14 mouse cellular contexts compared by ENCODE assay signal in the genomic region with DNA sequence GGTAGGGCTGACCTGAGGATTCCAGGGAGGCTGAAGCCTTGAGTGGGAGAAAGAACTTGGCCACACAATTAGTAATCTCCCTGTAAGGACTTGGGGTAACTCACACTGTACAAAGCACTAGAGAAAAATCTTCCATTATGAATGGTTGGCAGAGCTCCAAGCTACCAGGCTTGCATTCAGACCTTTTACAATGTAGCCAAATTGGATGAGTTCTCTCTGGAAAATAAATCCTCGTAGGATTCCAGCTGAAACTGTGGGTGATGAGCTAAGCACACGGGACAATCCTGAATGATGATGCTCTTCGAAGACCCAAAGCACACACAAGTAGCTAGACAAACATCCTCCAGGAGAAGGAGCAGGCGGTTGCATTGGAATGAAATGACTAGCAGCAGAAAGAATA. TPM values are rescaled to one million over a fixed set of nuclear protein-coding genes. Genes with fewer than 3 reads are reported as not detected.
DNase-seq lines count a peak whose midpoint lies in the region; ATAC-seq and TF ChIP-seq lines count a peak whose summit lies in the region.
"Had no signal": no experiment of that assay in that cellular context is flagged by ENCODE, and none has a peak within 500 bp of the region (broad histone marks: within the 10 kb centered on the region; RNA-seq: fewer than 3 reads in every experiment).

No protein-coding gene starts in this region.

- no peaks in the 10 kb centered on the region for H3K27me3 ChIP-seq in Patski
- H3K27me3 ChIP-seq: heart, embryonic 13.5 days; liver, embryonic 15.5 days had no signal

- peak; percentile 69 for ATAC-seq in Patski

- peak; percentile 11 to 42 for DNase-seq in frontal cortex, postnatal 36 days (ENCODE audit: low spot score in 2 of 2)
- no peak for DNase-seq in frontal cortex, postnatal 25 days (ENCODE audit: low spot score in 2 of 2)
- DNase-seq in left cerebral cortex, postnatal 25 days (ENCODE audit: low spot score in 2 of 2), result peak; percentile 40 to 57
- DNase-seq in left cerebral cortex, postnatal 4 days, result no peak
- DNase-seq in Patski (ENCODE audit: low read depth, low spot score), result peak; percentile 90
- DNase-seq in layer of hippocampus, postnatal 10 days (ENCODE audit: low spot score in 2 of 2), result peak; percentile 30 to 39
- DNase-seq in thymus, postnatal 36 days, result no peak
- DNase-seq in heart, postnatal 25 days (ENCODE audit: low spot score), result no peak
- DNase-seq: cerebellum, adult 11 months; kidney, postnatal 4 days had no signal

- POLR2A ChIA-PET in Patski (lab: Charles Lee), result interaction anchor here (0.5 to 1.2 kb wide), 2 partner anchors 13 to 38 kb away, joined by 3 read pairs; no protein-coding TSS in a partner anchor

- CTCF ChIA-PET in Patski (lab: Charles Lee), result interaction anchor here (0.8 to 1.7 kb wide), 7 partner anchors 10 to 334 kb away, joined by 3 to 6 read pairs (median 3); no protein-coding TSS in a partner anchor

- in situ Hi-C loops in Patski (cut with MboI; ENCODE audit: low pct_unique_long_range_greater_than_20kb), result no loop called here

- intact Hi-C loops in left cerebral cortex, postnatal 25 days (cut with DNase I), result no loop called here
- intact Hi-C loops in left cerebral cortex, postnatal 4 days (cut with DNase I), result no loop called here
- intact Hi-C loops in heart, postnatal 25 days (cut with DNase I), result no loop called here

- no peak for TF ChIP-seq CTCF in Patski (IDR thresholded peaks at IDR 0.05)

RNA-seq across cellular contexts. Expression of gene Adgrf1, which starts 7.1 kb away (rescaled TPM):
- not detected for total RNA-seq in left cerebral cortex, postnatal 25 days (2021)
- not detected for total RNA-seq in left cerebral cortex, postnatal 4 days (2021)
- polyA plus RNA-seq in Patski (2021), result 0.06 TPM
- under 1 TPM in 1 of 2 experiments, not detected in 1; 0.09 TPM for total RNA-seq in layer of hippocampus, postnatal 10 days (2021)
- total RNA-seq in heart, postnatal 25 days (2021), result not detected
- polyA plus RNA-seq: neural tube, embryonic 11.5 days; stomach, embryonic 14.5 days had no signal

Comparison
In these comparisons a context has a peak if more than half of its experiments do, and no peak if none do; other contexts are left out.
1. DNase-seq: peak in frontal cortex, postnatal 36 days (2 of 2), left cerebral cortex, postnatal 25 days (2 of 2), Patski (single experiment) and layer of hippocampus, postnatal 10 days (2 of 2); none in frontal cortex, postnatal 25 days (0 of 2), left cerebral cortex, postnatal 4 days (single experiment), thymus, postnatal 36 days (0 of 2) and heart, postnatal 25 days (single experiment).